Mouse (Mus musculus) bone marrow, adult 2 months (tissue): ENCODE measurements around the gene Plekha5.

ENCODE experiments used
- CTCF ChIP-seq: fragments of 200-500 bp; IDR thresholded peaks from 2 replicates; pipeline ENCODE4 v1.5.1; 2011; ENCODE audit warnings: low read length, control low read depth; ENCODE audit not compliant: control insufficient read depth, insufficient read depth
- POLR2A ChIP-seq: fragments of 200-500 bp; IDR thresholded peaks from 2 replicates; pipeline ENCODE4 v1.6.1; 2011; ENCODE audit warnings: low read depth, mild to moderate bottlenecking, control low read depth, low read length, borderline replicate concordance; ENCODE audit not compliant: control insufficient read depth

GRCm38 (mm10) chr6:140599337-140599736 is 175.5 kb downstream of the Plekha5 start:
- TF ChIP-seq CTCF (no peak), POLR2A (no peak)
